Comparison of ENCODE assay signal across 11 mouse cellular contexts in genomic region chr9:52495483-52496270, GRCm38 (mm10).
A peak's percentile ranks its signal among the peaks of the same experiment; 100 is the strongest.
DNase-seq lines count a peak whose midpoint lies in the region; TF ChIP-seq lines count a peak whose summit lies in the region.
"Had no signal": no experiment of that assay in that cellular context is flagged by ENCODE, and none has a peak within 500 bp of the region (broad histone marks: within the 10 kb centered on the region; RNA-seq: fewer than 3 reads in every experiment).

No protein-coding gene starts in this region.

- no peaks in the 10 kb centered on the region for H3K4me1 ChIP-seq in kidney, adult 2 months (ENCODE audit: control insufficient read depth, insufficient read depth, low read length)
- H3K4me1 ChIP-seq in E14TG2a.4 (replicated peaks; ENCODE audit: low read depth, low read length) = no peaks in the 10 kb centered on the region
- H3K4me1 ChIP-seq: liver, embryonic 13.5 days had no signal

- H3K9me3 ChIP-seq in E14TG2a.4 (ENCODE audit: low read length) = no peaks in the 10 kb centered on the region
- H3K9me3 ChIP-seq: liver, embryonic 13.5 days had no signal

- 0 out of 2 replicates have a peak, but pooled peaks have one; percentile 9 for TF ChIP-seq CTCF in kidney, adult 2 months (conservative IDR thresholded peaks at IDR 0.05; ENCODE audit: insufficient read depth, insufficient read length, low read depth, low read length)
- TF ChIP-seq CTCF in E14TG2a.4 (conservative IDR thresholded peaks at IDR 0.05; ENCODE audit: low read length) = peak; percentile 55

- DNase-seq in kidney, adult 2 months = no peak
- DNase-seq in kidney, adult 9 months = no peak
- DNase-seq in A20 (ENCODE audit: low read depth, low spot score) (peak; percentile 42), adipocyte (ENCODE audit: low spot score) (no peak)
- DNase-seq in embryo, embryonic 9.5 days (ENCODE audit: extremely low spot score) = peak; percentile 12
- no peak for DNase-seq in spleen, postnatal 4 days (ENCODE audit: low spot score in 2 of 2)
- DNase-seq: cerebellum, postnatal 36 days; gastrocnemius, postnatal 10 days; liver, embryonic 13.5 days; thymus, postnatal 25 days had no signal

- no peak overlapping the region for H3K4me3 ChIP-seq in kidney, adult 2 months (ENCODE audit: insufficient read depth, low read depth, low read length)
- no peak overlapping the region for H3K4me3 ChIP-seq in E14TG2a.4 (replicated peaks; ENCODE audit: low read length)
- H3K4me3 ChIP-seq: liver, embryonic 13.5 days had no signal

- H3K27me3 ChIP-seq in kidney, adult 2 months (replicated peaks; ENCODE audit: control insufficient read depth, insufficient read depth, low read length) = no peaks in the 10 kb centered on the region
- H3K27me3 ChIP-seq in E14TG2a.4 (ENCODE audit: insufficient read depth, low read length) = no peaks in the 10 kb centered on the region
- H3K27me3 ChIP-seq: liver, embryonic 13.5 days had no signal

- WGBS in kidney, adult 2 months = 62% methylated on average over 8 of the region's 8 CpGs

- no peak overlapping the region for H3K27ac ChIP-seq in kidney, adult 2 months (ENCODE audit: insufficient read depth, low read depth, low read length)
- H3K27ac ChIP-seq: liver, embryonic 13.5 days had no signal

- TF ChIP-seq POLR2A in kidney, adult 2 months (IDR thresholded peaks at IDR 0.05; ENCODE audit: low read depth, low read length) = no peak

- no peaks in the 10 kb centered on the region for H3K36me3 ChIP-seq in kidney, adult 2 months (ENCODE audit: control insufficient read depth, insufficient read depth, low read length)
- H3K36me3 ChIP-seq in E14TG2a.4 (ENCODE audit: insufficient read depth, low read length) = no peaks in the 10 kb centered on the region
- H3K36me3 ChIP-seq: liver, embryonic 13.5 days had no signal

Comparison
In these comparisons a context has a peak if more than half of its experiments do, and no peak if none do; other contexts are left out.
1. DNase-seq: peak in A20 (single experiment) and embryo, embryonic 9.5 days (single experiment); none in kidney, adult 2 months (single experiment), kidney, adult 9 months (single experiment), adipocyte (single experiment) and spleen, postnatal 4 days (0 of 2).